Mouse (Mus musculus) olfactory bulb, adult 2 months (tissue): ENCODE results near the gene Irf4.

Experiments used
- CTCF ChIP-seq: fragments of 200-500 bp; IDR thresholded peaks from 2 replicates; pipeline ENCODE4 v1.5.1; 2012; ENCODE audit warnings: low read depth, mild to moderate bottlenecking, low read length, moderate library complexity; ENCODE audit not compliant: insufficient read depth
- POLR2A ChIP-seq: fragments of 200-500 bp; IDR thresholded peaks from 2 replicates; pipeline ENCODE4 v1.6.1; 2012; ENCODE audit warnings: mild to moderate bottlenecking, low read depth, low read length, moderate library complexity; ENCODE audit not compliant: insufficient read depth

- TF ChIP-seq CTCF (no peak), POLR2A (no peak)
Measured at GRCm38 (mm10) chr13:30764014-30764740, 15.2 kb downstream of the Irf4 start.
